Mouse (Mus musculus): ENCODE measurements around the gene Rragd. TPM values are rescaled to one million over a fixed set of nuclear protein-coding genes. Genes with fewer than 3 reads are reported as not detected.

Rragd gene
- polyA plus RNA-seq (2012; rRNA removed), result 0.85 and 1.0 TPM in 2 replicates

DNA sequence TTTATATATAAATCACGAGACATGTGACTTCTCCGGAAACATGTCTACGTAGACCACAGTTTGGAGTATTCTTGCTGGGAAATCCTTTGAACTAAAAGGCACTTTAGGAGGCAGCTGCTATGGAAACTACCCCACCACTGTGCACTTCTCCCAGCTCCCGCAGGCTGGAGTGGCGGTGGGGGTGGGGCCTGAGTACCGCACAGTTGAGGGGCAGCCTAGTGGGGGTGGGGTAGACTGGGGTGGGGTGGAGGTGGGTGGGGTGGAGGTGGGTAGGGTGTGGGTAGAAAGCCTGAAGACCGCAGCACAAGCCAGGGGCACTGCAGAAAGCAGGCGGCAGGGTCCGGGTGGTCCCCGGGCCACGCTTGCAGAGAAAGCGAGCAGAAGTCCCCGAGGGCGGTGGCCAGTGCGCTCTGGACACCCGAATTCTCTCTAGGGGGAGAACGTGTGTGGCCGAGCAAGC is at the start of gene Rragd:
Gene Rragd, plus strand, starts transcription at position 322 of the 460 bp plus-strand sequence.

GRCm38 (mm10) chr4:32950356-32951034 is 32.3 kb upstream of the Rragd start, which contains the start of gene Ankrd6:
Ankrd6 (minus strand) TSS chr4:32950841.

DNA sequence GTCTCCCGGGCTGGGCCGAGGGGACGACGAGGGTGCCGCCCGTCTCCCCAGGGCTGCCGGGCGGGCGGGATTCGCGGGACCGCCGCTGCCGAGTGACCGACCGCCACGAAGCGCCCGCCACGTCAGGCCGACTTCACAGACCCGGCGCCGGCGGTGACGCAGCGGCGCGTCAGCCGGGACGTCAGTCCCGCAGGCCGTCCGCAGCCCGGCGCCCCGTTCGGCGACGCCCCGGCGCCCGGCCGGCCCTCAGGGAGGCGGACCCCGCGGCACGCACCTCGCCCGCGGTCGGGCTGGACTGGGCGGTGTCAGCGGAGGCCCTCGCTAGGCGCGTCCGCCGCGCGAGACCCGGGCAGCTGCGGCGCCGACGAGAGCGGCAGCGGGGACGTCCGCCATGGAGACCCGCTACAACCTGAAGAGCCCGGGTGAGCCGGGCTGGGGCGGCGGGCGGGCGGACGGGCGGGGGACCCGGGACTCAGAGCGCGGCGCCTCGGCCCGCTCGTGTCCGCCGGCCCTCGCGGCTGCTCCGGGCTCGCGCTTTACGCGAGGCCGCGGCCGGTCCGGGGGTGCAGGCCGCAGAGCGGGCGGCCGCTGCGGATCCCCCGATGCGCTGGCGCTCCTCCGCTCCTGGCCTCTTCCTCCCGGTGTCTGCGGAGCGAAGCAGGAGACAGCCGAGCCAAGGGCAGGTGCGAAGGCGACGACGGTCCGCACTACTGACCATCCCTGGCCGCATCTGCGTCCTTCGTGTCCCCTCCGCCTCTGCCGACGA is 48.5 kb downstream of the Rragd start, which contains the start of gene Ube2j1:
Gene Ube2j1, plus strand, starts transcription at position 222 of the 766 bp plus-strand sequence.

GRCm38 (mm10) chr4:33062981-33063380 is 80.1 kb downstream of the Rragd start, which contains the start of gene Gabrr2:
Gabrr2 (plus strand) TSS chr4:33062999.

Other genes with a start within 250 kb of the Rragd start
- 28.3 and 30.6 TPM in 2 replicates for gene Lyrm2, start 182.8 kb upstream of the Rragd start, polyA plus RNA-seq (2012; rRNA removed)
- 0.45 and 0.53 TPM in 2 replicates for gene Ankrd6, start 32.2 kb upstream of the Rragd start, polyA plus RNA-seq (2012; rRNA removed)
- gene Ube2j1, start 48.4 kb downstream of the Rragd start, polyA plus RNA-seq (2012; rRNA removed), result 11.7 and 12.4 TPM in 2 replicates
- 0.05 TPM in 2 replicates for gene Gabrr2, start 80.0 kb downstream of the Rragd start, polyA plus RNA-seq (2012; rRNA removed)
- gene Gabrr1, start 149.5 kb downstream of the Rragd start, polyA plus RNA-seq (2012; rRNA removed), result not detected in 2 replicates
- gene Pm20d2, start 206.7 kb downstream of the Rragd start, polyA plus RNA-seq (2012; rRNA removed), result 0.03 and 0.10 TPM in 2 replicates
- gene Srsf12, start 226.0 kb downstream of the Rragd start, polyA plus RNA-seq (2012; rRNA removed), result 0.08 and 0.10 TPM in 2 replicates